Mouse (Mus musculus) kidney, embryonic 15.5 days (tissue): ENCODE measurements around the gene Iqcd. TPM values are rescaled to one million over a fixed set of nuclear protein-coding genes. Genes with fewer than 3 reads are reported as not detected.

Experiments
- ATAC-seq: fragments of 200-750 bp; cut with Nextera tagmentation; replicated peaks from 2 replicates; pipeline ENCODE4 v1.8.0; 2017; ENCODE audit warnings: moderate TSS enrichment; ENCODE audit not compliant: low FRiP score
- H3K27ac ChIP-seq: fragments of 300-500 bp; sonication (generic); 2 replicates; pipeline ENCODE4 v1.5.1; 2015; ENCODE audit warnings: mild to moderate bottlenecking, inconsistent platforms
- H3K27me3 ChIP-seq: fragments of 300-500 bp; sonication (generic); 2 replicates; pipeline ENCODE4 v1.6.1; 2015; ENCODE audit warnings: inconsistent platforms
- H3K36me3 ChIP-seq: fragments of 300-500 bp; sonication (generic); 2 replicates; pipeline ENCODE4 v1.6.1; 2015; ENCODE audit warnings: inconsistent platforms
- H3K4me1 ChIP-seq: fragments of 300-500 bp; sonication (generic); 2 replicates; pipeline ENCODE4 v1.6.1; 2015; ENCODE audit warnings: inconsistent platforms
- H3K4me2 ChIP-seq: fragments of 300-500 bp; sonication (generic); 2 replicates; pipeline ENCODE4 v1.6.1; 2015; ENCODE audit warnings: moderate library complexity, mild to moderate bottlenecking, inconsistent platforms
- H3K4me3 ChIP-seq: fragments of 300-500 bp; sonication (generic); replicated peaks from 2 replicates; pipeline ENCODE4 v1.5.1; 2015; ENCODE audit warnings: mild to moderate bottlenecking, inconsistent platforms
- H3K9ac ChIP-seq: fragments of 300-500 bp; sonication (generic); 2 replicates; pipeline ENCODE4 v1.6.1; 2015; ENCODE audit warnings: mild to moderate bottlenecking, inconsistent platforms
- H3K9me3 ChIP-seq: fragments of 300-500 bp; sonication (generic); replicated peaks from 2 replicates; pipeline ENCODE4 v1.6.1; 2016; ENCODE audit warnings: inconsistent platforms
- WGBS: fragments of 180-500 bp; shearing (Covaris S2); methylation state at CpG from one replicate; pipeline ENCODE4 v1.1.7; 2015; ENCODE audit warnings: mixed read lengths; 5-methylcytosine and 5-hydroxymethylcytosine counted together
- polyA plus RNA-seq: library from polyadenylated mRNA; unstranded; fragments of >200 nt; fragmentation: Nextera tagmentation; extraction: Ambion mirVana; gene quantifications from 2 replicates; pipeline ENCODE4 v1.2.1, GENCODE M21; 2015

The Iqcd gene
- polyA plus RNA-seq, 1 experiment from 2014 or later = 0.82 TPM

- peaks cover 27% of the 10 kb centered on the region for H3K27me3 ChIP-seq
- no peak overlapping the region for H3K4me2 ChIP-seq
- no peaks in the 10 kb centered on the region for H3K36me3 ChIP-seq
- ATAC-seq = no peak
- no peaks in the 10 kb centered on the region for H3K4me1 ChIP-seq
- H3K9ac ChIP-seq = no peak overlapping the region
- 88% methylated on average over 12 of the region's 12 CpGs for WGBS
- H3K9me3 ChIP-seq = no peaks in the 10 kb centered on the region
- no peak overlapping the region for H3K4me3 ChIP-seq
- no peak overlapping the region for H3K27ac ChIP-seq
Measured at GRCm38 (mm10) chr5:120656281-120656751, 67.5 kb downstream of the Iqcd start.

Other genes with a start within 250 kb of the Iqcd start
- not detected in 2 replicates for gene Lhx5, start 157.3 kb upstream of the Iqcd start, polyA plus RNA-seq
- 11.2 and 14.4 TPM in 2 replicates for gene Sdsl, start 116.2 kb upstream of the Iqcd start, polyA plus RNA-seq
- gene Sds, start 112.5 kb upstream of the Iqcd start, polyA plus RNA-seq = not detected in 2 replicates
- gene Plbd2, start 85.4 kb upstream of the Iqcd start, polyA plus RNA-seq = 50.8 and 60.0 TPM in 2 replicates
- gene Slc8b1, start 77.8 kb upstream of the Iqcd start, polyA plus RNA-seq = 9.4 and 9.7 TPM in 2 replicates
- gene Tpcn1, start 343 bp upstream of the Iqcd start, polyA plus RNA-seq = 32.9 and 36.0 TPM in 2 replicates
- 15.3 and 16.1 TPM in 2 replicates for gene Rita1, start 23.6 kb downstream of the Iqcd start, polyA plus RNA-seq
- 47.2 and 52.2 TPM in 2 replicates for gene Ddx54, start 23.7 kb downstream of the Iqcd start, polyA plus RNA-seq
- gene Cfap73, start 45.2 kb downstream of the Iqcd start, polyA plus RNA-seq = not detected in 2 replicates
- gene Rasal1, start 59.8 kb downstream of the Iqcd start, polyA plus RNA-seq = 0.58 and 0.89 TPM in 2 replicates
- 7.5 and 8.5 TPM in 2 replicates for gene Dtx1, start 122.9 kb downstream of the Iqcd start, polyA plus RNA-seq
- 0.36 and 0.50 TPM in 2 replicates for gene Oas2, start 160.8 kb downstream of the Iqcd start, polyA plus RNA-seq
- gene Oas3, start 188.6 kb downstream of the Iqcd start, polyA plus RNA-seq = 0.15 and 0.18 TPM in 2 replicates
- not detected in 2 replicates for gene Oas1e, start 206.5 kb downstream of the Iqcd start, polyA plus RNA-seq
- 0.27 and 0.49 TPM in 2 replicates for gene Oas1c, start 223.5 kb downstream of the Iqcd start, polyA plus RNA-seq